Mouse (Mus musculus) heart, embryonic 11.5 days (tissue): ENCODE measurements at regions not wholly inside any gene's neighbourhood (a gene's known extent, or its start where the extent isn't known, plus 50 kb on each side); places are given as distances from the start of the nearest gene placed in this dataset.

Experiments used
- ATAC-seq: fragments of 200-750 bp; cut with Nextera tagmentation; replicated peaks from 2 replicates; pipeline ENCODE4 v1.8.0; 2017; ENCODE audit warnings: moderate library complexity; ENCODE audit not compliant: insufficient number of reproducible peaks, low FRiP score, low TSS enrichment
- H3K27ac ChIP-seq: fragments of 300-500 bp; sonication (generic); 2 replicates; pipeline ENCODE4 v1.5.1; 2014; ENCODE audit warnings: mild to moderate bottlenecking, low read depth, low read length
- H3K27me3 ChIP-seq: fragments of 300-500 bp; sonication (generic); 2 replicates; pipeline ENCODE4 v1.6.1; 2014; ENCODE audit warnings: mild to moderate bottlenecking, low read length, mixed read lengths; ENCODE audit not compliant: control insufficient read depth, insufficient read depth
- H3K36me3 ChIP-seq: fragments of 300-500 bp; sonication (generic); 2 replicates; pipeline ENCODE4 v1.6.1; 2014; ENCODE audit warnings: mild to moderate bottlenecking, low read length, moderate library complexity, mixed read lengths; ENCODE audit not compliant: control insufficient read depth, insufficient read depth
- H3K4me1 ChIP-seq: fragments of 300-500 bp; sonication (generic); 2 replicates; pipeline ENCODE4 v1.6.1; 2014; ENCODE audit warnings: low read length; ENCODE audit not compliant: control insufficient read depth, insufficient read depth
- H3K4me2 ChIP-seq: fragments of 300-500 bp; sonication (generic); 2 replicates; pipeline ENCODE4 v1.6.1; 2014; ENCODE audit warnings: mild to moderate bottlenecking, moderate library complexity
- H3K4me3 ChIP-seq: fragments of 300-500 bp; sonication (generic); 2 replicates; pipeline ENCODE4 v1.5.1; 2014; ENCODE audit warnings: low read depth, low read length
- H3K9ac ChIP-seq: fragments of 300-500 bp; sonication (generic); 2 replicates; pipeline ENCODE4 v1.6.1; 2014; ENCODE audit warnings: mild to moderate bottlenecking, low read depth, low read length, moderate library complexity
- H3K9me3 ChIP-seq: fragments of 300-500 bp; sonication (generic); replicated peaks from 2 replicates; pipeline ENCODE4 v1.6.1; 2016; ENCODE audit warnings: low read length; ENCODE audit not compliant: control insufficient read depth
- WGBS: fragments of 180-500 bp; shearing (Covaris S2); extraction: QIAGEN DNeasy Blood & Tissue Kit; methylation state at CpG from one replicate; pipeline ENCODE4 v1.1.7; 2014; ENCODE audit not compliant: insufficient replicate concordance; 5-methylcytosine and 5-hydroxymethylcytosine counted together

DNA sequence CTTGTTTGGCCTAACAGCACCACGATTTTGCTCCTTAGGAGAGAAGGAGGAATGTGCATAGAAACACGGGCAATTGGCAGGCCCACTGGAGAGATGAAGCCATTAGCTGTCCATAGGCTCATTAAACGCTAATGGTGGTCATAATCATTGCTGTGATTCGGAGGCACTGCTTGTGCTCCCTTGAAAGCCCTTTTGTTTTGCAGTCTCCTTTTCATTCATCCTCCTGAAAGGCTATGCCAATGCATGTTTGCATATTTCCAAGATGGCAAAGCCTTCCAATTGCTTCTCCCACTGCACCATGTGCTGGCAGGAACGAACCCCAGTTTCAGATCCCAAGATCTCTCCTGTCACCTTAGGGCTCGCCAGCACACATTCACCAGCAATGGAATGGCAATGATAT is 322.9 kb upstream of the Adgrl2 start:
- ATAC-seq, result no peak
- Histone ChIP-seq H3K27ac (no peak overlapping the region), H3K27me3 (no peaks in the 10 kb centered on the region), H3K4me3 (no peak overlapping the region), H3K4me2 (no peak overlapping the region), H3K36me3 (no peaks in the 10 kb centered on the region), H3K9ac (no peak overlapping the region), H3K9me3 (no peaks in the 10 kb centered on the region), H3K4me1 (no peaks in the 10 kb centered on the region)
- 84% methylated on average over 6 of the region's 6 CpGs for WGBS

DNA sequence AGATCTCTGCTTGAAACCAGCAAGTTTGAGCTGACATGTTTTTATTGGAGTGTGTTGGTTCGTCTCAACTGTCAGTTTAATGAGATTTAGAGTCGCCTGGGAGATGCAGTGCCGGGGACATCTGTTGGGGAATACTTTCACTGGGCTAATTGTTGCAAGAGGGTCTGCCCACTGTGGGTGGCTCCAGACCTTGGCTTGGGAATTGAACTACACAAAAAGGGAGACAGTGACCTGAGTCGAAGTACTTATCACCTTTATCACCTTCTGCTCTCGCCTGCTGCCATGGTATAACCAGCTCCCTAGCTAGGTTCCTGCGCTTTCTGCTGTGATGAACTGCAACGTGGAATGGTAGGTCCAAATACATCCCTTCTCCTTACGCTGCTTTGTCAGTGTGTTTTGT is 321.2 kb upstream of the Adgrl2 start:
- no peak overlapping the region for H3K4me2 ChIP-seq
- no peaks in the 10 kb centered on the region for H3K4me1 ChIP-seq
- no peak for ATAC-seq
- WGBS, result 81% methylated on average over 8 of the region's 8 CpGs
- H3K27me3 ChIP-seq, result no peaks in the 10 kb centered on the region
- no peak overlapping the region for H3K4me3 ChIP-seq
- H3K36me3 ChIP-seq, result no peaks in the 10 kb centered on the region
- H3K9me3 ChIP-seq, result no peaks in the 10 kb centered on the region
- H3K27ac ChIP-seq, result no peak overlapping the region
- no peak overlapping the region for H3K9ac ChIP-seq

DNA sequence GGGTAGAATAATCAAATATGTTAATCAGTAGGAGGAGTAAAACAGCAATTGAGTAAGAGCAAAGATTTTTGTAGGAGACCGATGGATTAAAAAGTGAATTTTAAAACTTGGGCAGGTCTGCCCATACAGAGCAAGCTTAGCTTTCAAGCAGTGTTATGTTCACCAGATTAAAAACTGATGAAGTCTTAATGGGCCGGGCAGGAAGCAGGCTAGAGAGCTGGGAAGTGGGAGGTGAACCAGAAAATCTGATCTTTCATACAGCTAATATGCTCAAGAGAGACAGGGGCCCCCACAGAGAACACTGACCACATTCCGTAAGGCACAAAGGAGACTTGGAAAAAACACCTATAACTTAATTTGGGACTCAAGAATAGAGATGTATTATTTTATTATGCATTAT is 316.4 kb upstream of the Adgrl2 start:
- Histone ChIP-seq H3K4me3 (no peak overlapping the region), H3K36me3 (no peaks in the 10 kb centered on the region), H3K4me1 (no peaks in the 10 kb centered on the region), H3K27ac (no peak overlapping the region), H3K9me3 (no peaks in the 10 kb centered on the region), H3K4me2 (no peak overlapping the region), H3K9ac (no peak overlapping the region), H3K27me3 (no peaks in the 10 kb centered on the region)
- ATAC-seq, result no peak
- 73% methylated on average over 3 of the region's 3 CpGs for WGBS

DNA sequence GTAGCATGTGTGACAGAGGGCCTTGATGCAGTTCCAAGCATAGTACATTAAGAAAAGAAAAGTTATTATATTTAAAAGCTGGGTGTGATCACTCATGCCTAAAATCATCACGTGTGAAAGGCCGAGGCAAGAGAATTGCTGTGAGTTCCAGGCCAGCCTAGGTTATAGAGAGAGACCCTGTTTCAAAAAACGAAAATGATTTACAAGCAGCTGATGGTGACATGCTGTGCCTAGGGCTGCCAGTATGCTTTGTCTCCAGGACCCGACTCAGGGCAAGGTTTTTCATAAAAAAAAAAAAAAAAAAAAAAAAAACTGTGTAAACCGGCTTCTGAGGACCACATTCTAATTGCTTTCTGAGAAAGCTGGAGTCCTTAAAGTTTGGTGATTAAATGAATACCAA is 315.9 kb upstream of the Adgrl2 start:
- WGBS, result 56% methylated on average over 5 of the region's 5 CpGs
- H3K4me3 ChIP-seq, result no peak overlapping the region
- H3K4me2 ChIP-seq, result no peak overlapping the region
- no peaks in the 10 kb centered on the region for H3K9me3 ChIP-seq
- no peak overlapping the region for H3K9ac ChIP-seq
- ATAC-seq, result no peak
- no peak overlapping the region for H3K27ac ChIP-seq
- no peaks in the 10 kb centered on the region for H3K4me1 ChIP-seq
- no peaks in the 10 kb centered on the region for H3K36me3 ChIP-seq
- no peaks in the 10 kb centered on the region for H3K27me3 ChIP-seq

DNA sequence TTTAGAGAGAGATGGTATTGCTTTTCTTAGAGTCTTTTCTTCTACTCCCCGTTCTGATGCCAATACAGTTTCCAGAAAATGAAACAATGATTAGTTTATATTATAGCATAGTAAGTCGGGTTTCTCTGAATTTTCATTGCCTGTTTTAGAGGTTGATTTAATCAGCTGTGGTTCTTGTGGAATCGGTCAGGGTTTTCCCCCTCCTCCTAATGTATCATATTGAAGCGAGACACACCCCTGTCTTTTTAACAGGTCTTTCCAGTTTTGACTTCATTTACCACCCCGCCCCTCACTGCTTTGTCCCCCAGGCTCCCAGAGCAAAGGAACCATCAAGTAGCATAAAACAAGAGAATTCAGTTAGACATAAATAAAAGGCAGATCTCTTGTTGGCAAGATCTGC is 315.1 kb upstream of the Adgrl2 start:
- no peak for ATAC-seq
- Histone ChIP-seq H3K27me3 (no peaks in the 10 kb centered on the region), H3K36me3 (no peaks in the 10 kb centered on the region), H3K4me3 (no peak overlapping the region), H3K27ac (no peak overlapping the region), H3K9ac (no peak overlapping the region), H3K9me3 (no peaks in the 10 kb centered on the region), H3K4me2 (no peak overlapping the region), H3K4me1 (no peaks in the 10 kb centered on the region)
- WGBS, result 76% methylated on average over 5 of the region's 5 CpGs

DNA sequence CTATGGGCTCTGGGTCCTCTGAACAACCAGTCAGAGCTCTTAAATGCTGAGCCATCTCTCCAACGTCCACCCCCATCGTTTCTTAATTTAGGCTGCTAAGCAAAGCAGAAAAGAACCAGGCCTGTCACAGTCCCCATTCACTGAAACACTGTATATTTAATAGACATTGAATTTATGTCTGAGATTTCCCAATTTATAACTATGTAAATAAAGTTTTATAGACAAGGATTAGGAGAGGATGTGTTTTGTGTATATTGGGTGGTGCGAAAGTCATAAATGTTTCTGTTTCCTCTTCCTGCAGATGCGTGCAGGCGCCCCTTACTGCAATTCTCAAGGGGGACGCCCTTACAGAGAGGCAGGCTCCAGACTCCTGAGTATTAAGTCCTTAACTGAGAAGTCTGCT is 314.7 kb upstream of the Adgrl2 start:
- Histone ChIP-seq H3K4me2 (no peak overlapping the region), H3K4me1 (no peaks in the 10 kb centered on the region), H3K27me3 (no peaks in the 10 kb centered on the region), H3K9me3 (no peaks in the 10 kb centered on the region), H3K27ac (no peak overlapping the region), H3K4me3 (no peak overlapping the region), H3K36me3 (no peaks in the 10 kb centered on the region), H3K9ac (no peak overlapping the region)
- WGBS, result 59% methylated on average over 6 of the region's 6 CpGs
- no peak for ATAC-seq

DNA sequence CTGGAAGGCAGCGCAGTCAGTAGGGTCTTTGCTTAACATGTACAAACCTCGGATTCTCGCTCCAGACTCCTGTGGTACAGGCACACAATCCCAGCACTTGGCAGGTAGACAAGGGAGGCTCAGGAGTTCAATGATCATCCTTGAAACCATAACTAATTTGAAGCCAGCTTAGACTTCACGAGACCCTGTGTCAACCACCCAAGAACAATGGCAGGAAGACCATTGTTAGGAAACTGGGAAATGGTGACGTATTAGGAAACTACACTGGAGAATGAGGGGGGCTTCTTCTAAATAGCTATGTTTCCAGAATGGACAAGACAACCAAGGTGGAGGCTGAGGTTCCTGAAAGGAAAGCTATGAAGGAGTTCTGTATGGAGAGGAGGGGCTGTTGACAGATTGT is 313.1 kb upstream of the Adgrl2 start:
- no peaks in the 10 kb centered on the region for H3K9me3 ChIP-seq
- ATAC-seq, result no peak
- no peak overlapping the region for H3K4me3 ChIP-seq
- no peak overlapping the region for H3K9ac ChIP-seq
- no peak overlapping the region for H3K4me2 ChIP-seq
- no peak overlapping the region for H3K27ac ChIP-seq
- WGBS, result 82% methylated on average over 5 of the region's 5 CpGs
- H3K27me3 ChIP-seq, result no peaks in the 10 kb centered on the region
- H3K4me1 ChIP-seq, result no peaks in the 10 kb centered on the region
- no peaks in the 10 kb centered on the region for H3K36me3 ChIP-seq

DNA sequence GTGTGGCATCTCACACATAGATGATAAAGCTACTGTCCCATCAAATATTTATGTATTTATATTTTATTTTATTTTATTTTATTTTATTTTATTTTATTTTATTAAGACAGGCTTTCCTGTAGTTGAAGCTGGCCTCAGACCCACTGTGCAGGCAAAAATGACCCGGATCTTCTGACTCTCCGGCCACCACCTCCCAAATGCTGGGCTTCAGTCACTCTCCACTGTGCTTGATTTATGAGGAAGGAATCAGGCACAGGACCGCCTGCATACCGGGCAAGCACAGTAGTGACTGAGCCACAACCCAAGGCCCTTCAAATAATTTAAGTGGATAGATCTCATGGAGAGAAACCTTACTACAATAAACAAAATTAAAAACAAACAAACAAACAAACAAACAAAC is 309.6 kb upstream of the Adgrl2 start:
- Histone ChIP-seq H3K4me2 (no peak overlapping the region), H3K27me3 (no peaks in the 10 kb centered on the region), H3K4me1 (no peaks in the 10 kb centered on the region), H3K4me3 (no peak overlapping the region), H3K36me3 (no peaks in the 10 kb centered on the region), H3K27ac (no peak overlapping the region), H3K9ac (no peak overlapping the region), H3K9me3 (no peaks in the 10 kb centered on the region)
- WGBS, result 69% methylated on average over 4 of the region's 4 CpGs
- ATAC-seq, result no peak

DNA sequence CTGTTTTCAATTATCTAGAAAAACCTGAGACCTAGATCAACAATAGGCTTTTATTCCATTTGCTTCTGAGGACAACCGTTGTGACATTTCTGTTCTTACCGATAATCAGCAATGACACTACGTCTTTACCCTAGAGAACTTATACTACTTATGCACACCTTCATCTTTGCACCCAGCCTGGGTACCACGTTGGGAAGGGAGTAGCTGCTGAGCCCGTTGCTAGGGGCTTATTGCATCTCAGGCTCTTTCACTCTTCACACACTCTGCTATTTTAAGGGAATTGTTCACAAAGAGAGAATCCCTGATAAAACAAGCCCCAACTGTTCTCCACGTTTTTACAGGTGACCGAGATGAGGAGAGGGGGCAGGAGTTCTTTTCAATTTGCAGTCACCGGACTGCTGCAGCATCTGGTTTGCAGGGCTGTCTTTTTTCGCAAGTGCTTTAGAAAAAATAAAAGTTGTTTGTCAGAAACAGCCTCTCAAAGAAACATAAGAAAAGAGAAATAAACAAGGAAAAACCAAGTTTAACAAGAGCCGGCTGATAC is 306.1 kb upstream of the Adgrl2 start:
- no peak for ATAC-seq
- H3K27ac ChIP-seq, result no peak overlapping the region
- no peaks in the 10 kb centered on the region for H3K9me3 ChIP-seq
- WGBS, result 64% methylated on average over 10 of the region's 10 CpGs
- no peak overlapping the region for H3K9ac ChIP-seq
- H3K27me3 ChIP-seq, result no peaks in the 10 kb centered on the region
- H3K4me1 ChIP-seq, result no peaks in the 10 kb centered on the region
- no peak overlapping the region for H3K4me3 ChIP-seq
- H3K36me3 ChIP-seq, result no peaks in the 10 kb centered on the region
- no peak overlapping the region for H3K4me2 ChIP-seq
